Mouse (Mus musculus) midbrain, embryonic 10.5 days (tissue): ENCODE data around the gene Cd52. TPM values are rescaled to one million over a fixed set of nuclear protein-coding genes. Genes with fewer than 3 reads are reported as not detected.

Source experiments
- DNase-seq: peaks from one replicate; pipeline ENCODE4 v3.0.0-alpha.2; 2017; ENCODE audit warnings: low spot score
- H3K27ac ChIP-seq: fragments of 300-500 bp; sonication (generic); replicated peaks from 2 replicates; pipeline ENCODE4 v1.5.1; 2016; ENCODE audit warnings: mild to moderate bottlenecking
- H3K27me3 ChIP-seq: fragments of 300-500 bp; sonication (generic); 2 replicates; pipeline ENCODE4 v1.6.1; 2016; ENCODE audit warnings: low read depth, mild to moderate bottlenecking; ENCODE audit not compliant: poor library complexity, severe bottlenecking
- H3K36me3 ChIP-seq: fragments of 300-500 bp; sonication (generic); 2 replicates; pipeline ENCODE4 v1.6.1; 2016; ENCODE audit warnings: mild to moderate bottlenecking, moderate library complexity
- H3K4me1 ChIP-seq: fragments of 300-500 bp; sonication (generic); 2 replicates; pipeline ENCODE4 v1.6.1; 2016
- H3K4me3 ChIP-seq: fragments of 300-500 bp; sonication (generic); 2 replicates; pipeline ENCODE4 v1.5.1; 2016; ENCODE audit warnings: mild to moderate bottlenecking, moderate library complexity
- H3K9me3 ChIP-seq: fragments of 300-500 bp; sonication (generic); replicated peaks from 2 replicates; pipeline ENCODE4 v1.6.1; 2016; ENCODE audit warnings: mild to moderate bottlenecking
- WGBS: fragments of 180-500 bp; shearing (Covaris S2); methylation state at CpG from one replicate; pipeline ENCODE4 v1.1.7; 2016; 5-methylcytosine and 5-hydroxymethylcytosine counted together
- polyA plus RNA-seq: library from polyadenylated mRNA; unstranded; fragments of >200 nt; fragmentation: Nextera tagmentation; extraction: Ambion mirVana; gene quantifications from 2 replicates; pipeline ENCODE4 v1.2.1, GENCODE M21; 2016

Cd52 gene
- polyA plus RNA-seq, 1 experiment from 2014 or later: 5.1 TPM

DNA sequence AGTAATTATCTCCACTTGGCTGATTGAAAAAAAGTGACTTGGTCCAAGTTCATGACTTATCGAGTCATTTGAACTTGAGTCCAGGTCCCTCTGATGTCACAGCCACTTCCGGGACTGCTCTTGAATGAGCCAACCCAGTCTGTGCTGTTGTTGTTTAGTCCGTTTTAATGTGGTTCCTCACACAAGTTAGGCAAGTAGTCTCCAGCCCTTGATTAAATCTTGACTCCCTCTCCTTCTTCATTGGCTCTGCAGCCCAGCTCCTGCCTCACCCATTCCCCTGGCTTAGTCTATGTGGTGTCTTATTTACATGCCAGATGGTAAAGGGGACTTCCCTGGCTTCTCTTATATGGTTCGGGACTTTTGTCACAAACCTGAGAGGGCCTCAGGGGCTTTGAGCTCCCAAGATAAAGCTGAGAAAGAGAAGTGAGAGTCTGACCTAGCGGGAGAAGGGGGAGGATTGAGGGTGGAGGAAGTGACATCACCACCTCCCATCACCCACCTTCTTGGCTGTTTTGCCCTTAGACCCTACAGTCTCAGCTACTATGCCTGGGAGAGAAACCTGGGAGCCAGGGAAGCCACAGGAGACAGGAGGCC is 2.2 kb upstream of the Cd52 start:
- H3K27ac ChIP-seq: no peak overlapping the region
- whole genome bisulfite sequencing: 74% methylated on average over 5 of the region's 5 CpGs
- H3K27me3 ChIP-seq: no peaks in the 10 kb centered on the region
- H3K4me3 ChIP-seq: no peak overlapping the region
- no peaks in the 10 kb centered on the region for H3K36me3 ChIP-seq
- H3K4me1 ChIP-seq: no peaks in the 10 kb centered on the region
- DNase-seq: no peak
- no peaks in the 10 kb centered on the region for H3K9me3 ChIP-seq

DNA sequence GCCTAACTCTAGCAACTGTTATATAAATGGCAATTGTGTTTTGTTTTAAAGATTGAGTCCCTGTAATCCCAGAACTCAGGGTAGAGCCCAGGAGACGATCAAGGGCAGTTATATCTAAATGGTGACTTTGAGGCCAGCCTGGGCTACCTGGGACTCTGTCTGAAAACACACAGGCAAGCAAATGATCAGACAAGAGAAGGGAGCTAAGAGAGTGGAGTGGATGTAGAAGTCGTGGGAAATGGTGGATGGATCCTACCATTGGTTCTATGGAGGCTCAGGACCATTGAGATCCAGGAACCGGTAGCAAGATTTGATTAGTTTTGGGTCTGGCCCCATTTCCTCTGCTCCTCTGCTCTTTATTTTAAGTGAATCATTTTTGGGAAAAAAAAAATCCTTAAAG is 1.2 kb upstream of the Cd52 start:
- H3K27ac ChIP-seq: no peak overlapping the region
- H3K4me1 ChIP-seq: no peaks in the 10 kb centered on the region
- no peaks in the 10 kb centered on the region for H3K36me3 ChIP-seq
- no peaks in the 10 kb centered on the region for H3K9me3 ChIP-seq
- no peaks in the 10 kb centered on the region for H3K27me3 ChIP-seq
- WGBS: 89% methylated on average over 3 of the region's 3 CpGs
- no peak overlapping the region for H3K4me3 ChIP-seq
- DNase-seq: no peak

DNA sequence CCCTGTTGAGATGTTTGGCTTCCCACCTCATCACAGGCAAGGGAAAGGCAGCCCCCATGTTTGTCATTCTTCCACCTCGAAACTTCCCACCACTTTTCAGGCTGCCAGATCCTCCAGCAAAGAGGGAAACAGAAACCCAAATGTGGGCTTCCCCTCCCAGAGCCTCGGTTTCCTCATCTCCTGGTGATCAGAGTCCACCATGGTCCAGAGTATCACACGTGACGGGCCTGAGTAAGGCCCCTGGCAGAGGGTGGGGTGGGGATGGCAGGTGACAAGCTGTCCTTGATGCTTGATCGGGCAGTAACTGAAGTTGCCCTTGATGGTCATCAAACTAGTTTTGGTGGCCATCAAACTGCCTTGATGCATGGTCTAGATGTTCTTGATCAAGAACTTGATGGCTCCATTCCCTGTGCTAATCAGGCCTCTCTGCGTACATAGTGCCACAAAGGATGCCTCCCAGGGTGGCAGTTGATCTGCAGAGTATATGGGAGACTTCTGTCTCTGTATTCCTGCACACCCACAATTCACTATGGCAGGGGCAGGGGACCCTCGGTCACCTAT is 798 bp downstream of the Cd52 start:
- 92% methylated on average over 7 of the region's 7 CpGs for WGBS
- Histone ChIP-seq H3K27me3 (no peaks in the 10 kb centered on the region), H3K27ac (no peak overlapping the region), H3K36me3 (no peaks in the 10 kb centered on the region), H3K4me3 (no peak overlapping the region), H3K4me1 (no peaks in the 10 kb centered on the region), H3K9me3 (no peaks in the 10 kb centered on the region)
- DNase-seq: no peak

DNA sequence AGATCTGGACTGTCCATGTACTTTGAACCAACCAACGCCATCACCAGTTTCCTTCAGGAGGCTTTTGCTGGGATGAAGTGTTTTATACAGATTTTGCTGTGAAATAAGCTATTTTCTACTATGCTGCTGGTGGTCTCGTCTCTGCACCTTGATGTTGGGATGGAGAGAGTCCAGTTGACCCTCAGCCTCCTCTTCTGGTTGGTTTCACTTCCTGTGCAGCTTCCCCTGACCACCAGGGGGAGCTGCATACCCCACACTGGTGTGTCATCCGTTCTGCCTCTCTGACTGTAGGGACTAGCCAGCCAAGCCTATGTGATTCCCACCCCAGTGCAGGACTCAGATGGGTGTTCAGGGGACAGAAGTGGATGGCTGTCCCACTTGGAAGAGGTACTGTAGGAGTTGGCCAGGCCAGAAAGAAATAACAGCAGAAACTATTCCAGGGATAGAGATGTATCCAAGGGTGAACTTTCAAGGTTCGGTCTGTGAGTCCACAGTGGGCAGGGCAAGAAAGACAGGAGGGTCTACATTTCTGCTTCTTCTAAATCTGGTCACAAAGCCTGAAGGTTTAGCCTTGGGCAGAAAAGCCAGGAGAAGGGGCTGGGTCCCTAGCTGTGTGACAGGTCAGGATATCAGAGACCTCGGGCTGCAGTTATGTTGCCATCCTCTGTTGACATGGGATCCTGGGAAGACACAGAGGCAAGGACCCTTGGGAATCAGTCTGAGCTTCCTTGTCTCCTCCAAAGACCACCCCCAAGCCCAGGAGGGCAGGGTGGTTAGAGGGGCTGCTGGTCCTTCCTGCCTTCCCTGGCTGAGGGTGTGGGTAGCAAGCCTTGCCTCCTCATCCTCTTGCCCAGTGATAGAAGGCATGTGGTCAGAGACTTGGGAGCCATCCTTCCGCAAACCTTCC is 2.2 kb downstream of the Cd52 start:
- 70% methylated on average over 6 of the region's 6 CpGs for WGBS
- no peaks in the 10 kb centered on the region for H3K27me3 ChIP-seq
- H3K9me3 ChIP-seq: no peaks in the 10 kb centered on the region
- H3K36me3 ChIP-seq: no peaks in the 10 kb centered on the region
- H3K4me1 ChIP-seq: no peaks in the 10 kb centered on the region
- no peak overlapping the region for H3K27ac ChIP-seq
- H3K4me3 ChIP-seq: no peak overlapping the region
- peak; percentile 32 for DNase-seq

DNA sequence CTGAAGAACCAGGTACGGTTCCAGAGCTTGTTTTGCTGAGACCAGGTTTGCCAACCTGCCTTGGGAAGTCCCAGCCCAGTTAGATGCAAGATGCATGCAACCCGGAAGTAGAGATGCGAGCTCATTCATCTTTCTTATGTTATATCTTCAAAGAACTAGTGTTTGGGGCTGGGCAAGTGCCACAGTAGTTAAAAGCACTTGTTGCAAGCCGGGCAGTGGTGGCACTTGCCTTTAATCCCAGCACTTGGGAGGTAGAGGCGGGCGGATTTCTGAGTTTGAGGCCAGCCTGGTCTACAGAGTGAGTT is 3.7 kb downstream of the Cd52 start:
- no peaks in the 10 kb centered on the region for H3K27me3 ChIP-seq
- no peak overlapping the region for H3K4me3 ChIP-seq
- 90% methylated on average over 6 of the region's 6 CpGs for WGBS
- 0 out of 2 replicates have a peak, but pooled peaks cover 4% of the 10 kb centered on the region for H3K4me1 ChIP-seq
- no peak for DNase-seq
- H3K9me3 ChIP-seq: no peaks in the 10 kb centered on the region
- no peak overlapping the region for H3K27ac ChIP-seq
- H3K36me3 ChIP-seq: no peaks in the 10 kb centered on the region

DNA sequence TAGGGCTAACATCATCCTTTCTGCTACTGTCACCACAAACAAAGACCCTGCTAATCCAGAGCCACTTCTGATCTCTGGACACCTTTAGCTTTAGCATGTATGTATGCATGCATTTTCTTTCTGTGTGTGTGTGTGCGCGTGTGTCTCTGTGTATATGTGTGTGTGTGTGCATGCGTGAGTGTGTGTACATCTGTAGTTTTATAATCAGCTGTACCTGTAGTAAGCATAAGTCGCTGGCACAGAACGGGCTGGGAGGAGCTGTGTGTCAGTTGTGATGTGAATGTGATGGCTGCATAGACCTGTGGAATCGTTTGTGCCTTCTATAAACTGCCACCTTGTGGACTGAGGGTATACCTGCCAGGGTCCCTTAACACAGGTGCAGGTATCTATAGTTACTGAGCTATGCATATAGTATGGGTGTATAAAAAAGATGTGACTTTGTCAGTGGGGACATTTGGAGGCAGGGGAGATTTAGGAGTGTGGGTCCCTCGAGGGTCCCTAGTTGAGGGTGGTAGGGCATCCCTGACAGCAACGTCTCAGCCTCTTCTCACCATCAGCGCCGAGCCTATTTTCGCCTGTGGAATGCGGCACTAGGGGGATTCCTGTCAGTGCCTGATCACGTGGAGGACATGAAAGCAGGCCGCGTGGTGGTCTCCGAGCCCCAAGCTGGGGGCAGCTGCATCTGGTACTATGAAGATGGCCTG is 4.2 kb downstream of the Cd52 start:
- Histone ChIP-seq H3K27me3 (no peaks in the 10 kb centered on the region), H3K27ac (no peak overlapping the region), H3K36me3 (no peaks in the 10 kb centered on the region), H3K9me3 (no peaks in the 10 kb centered on the region), H3K4me1 (0 out of 2 replicates have a peak, but pooled peaks cover 4% of the 10 kb centered on the region), H3K4me3 (no peak overlapping the region)
- DNase-seq: no peak
- whole genome bisulfite sequencing: 88% methylated on average over 16 of the region's 16 CpGs

DNA sequence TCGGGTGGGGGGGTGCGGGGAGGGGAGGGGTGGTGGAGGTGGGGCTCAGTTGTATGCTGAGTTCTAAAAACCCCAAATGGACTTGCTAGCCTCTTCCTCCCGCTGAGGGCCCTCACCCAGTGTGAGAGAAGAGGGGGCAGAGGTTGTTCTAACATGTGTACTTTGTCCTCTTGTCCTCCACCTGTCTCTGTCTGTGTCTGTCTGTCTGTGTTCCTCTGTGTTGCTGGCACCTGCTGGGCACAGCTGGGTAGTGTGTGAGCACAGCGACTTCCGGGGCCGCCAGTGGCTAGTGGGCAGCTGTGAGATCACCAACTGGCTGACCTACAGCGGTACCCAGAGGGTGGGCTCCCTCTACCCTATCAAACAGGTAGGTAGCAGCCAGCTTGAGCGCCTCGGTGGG is 5.9 kb downstream of the Cd52 start:
- 0 out of 2 replicates have a peak, but pooled peaks cover 4% of the 10 kb centered on the region for H3K4me1 ChIP-seq
- no peak for DNase-seq
- no peak overlapping the region for H3K27ac ChIP-seq
- no peaks in the 10 kb centered on the region for H3K36me3 ChIP-seq
- H3K9me3 ChIP-seq: no peaks in the 10 kb centered on the region
- no peaks in the 10 kb centered on the region for H3K27me3 ChIP-seq
- WGBS: 81% methylated on average over 9 of the region's 9 CpGs
- no peak overlapping the region for H3K4me3 ChIP-seq

DNA sequence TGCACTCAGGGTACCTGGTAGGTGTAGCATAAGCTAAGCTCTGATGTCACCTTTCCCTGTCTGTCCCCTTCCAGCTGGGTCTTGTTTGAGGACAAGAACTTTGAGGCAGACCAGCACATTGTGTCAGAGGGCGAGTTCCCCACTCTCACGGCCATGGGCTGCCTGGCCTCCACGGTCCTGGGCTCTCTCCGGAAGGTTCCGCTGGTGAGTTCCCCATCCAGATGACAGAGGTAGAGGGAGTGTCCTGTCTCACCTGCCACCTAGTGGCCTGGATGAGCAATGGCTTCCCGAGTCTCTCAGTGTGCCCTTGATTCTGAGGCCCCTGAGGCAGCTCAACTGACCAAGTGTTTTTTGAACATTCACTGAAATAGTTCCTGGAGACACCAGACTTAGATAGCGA is 7.5 kb downstream of the Cd52 start:
- Histone ChIP-seq H3K36me3 (no peaks in the 10 kb centered on the region), H3K4me1 (peaks cover 9% of the 10 kb centered on the region), H3K27ac (no peak overlapping the region), H3K4me3 (no peak overlapping the region), H3K9me3 (no peaks in the 10 kb centered on the region), H3K27me3 (peaks cover 8% of the 10 kb centered on the region)
- peak; percentile 53 for DNase-seq
- 51% methylated on average over 7 of the region's 7 CpGs for whole genome bisulfite sequencing

DNA sequence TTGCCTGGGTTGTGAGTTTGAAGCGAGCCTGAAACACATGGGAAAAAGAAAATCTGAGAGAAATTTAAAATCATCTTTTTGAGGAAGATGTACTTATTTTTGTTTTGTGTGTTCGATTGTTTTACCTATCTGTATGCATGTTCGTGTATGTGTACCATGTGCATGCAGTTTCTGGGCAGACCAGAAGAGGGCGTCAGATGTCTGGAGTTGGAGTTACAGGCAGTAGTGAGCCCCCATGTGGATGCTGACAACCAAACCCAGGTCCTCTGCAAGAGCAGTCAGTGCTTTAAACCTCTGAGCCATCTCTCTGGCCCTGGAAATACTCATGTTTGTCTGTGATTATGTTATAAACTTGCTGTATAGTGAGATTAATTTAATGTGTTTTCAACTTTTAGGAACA is 9.9 kb downstream of the Cd52 start:
- no peaks in the 10 kb centered on the region for H3K9me3 ChIP-seq
- H3K36me3 ChIP-seq: no peaks in the 10 kb centered on the region
- 83% methylated on average over 4 of the region's 4 CpGs for WGBS
- no peak overlapping the region for H3K4me3 ChIP-seq
- peaks cover 31% of the 10 kb centered on the region for H3K27me3 ChIP-seq
- no peak overlapping the region for H3K27ac ChIP-seq
- peaks cover 22% of the 10 kb centered on the region for H3K4me1 ChIP-seq
- no peak for DNase-seq

DNA sequence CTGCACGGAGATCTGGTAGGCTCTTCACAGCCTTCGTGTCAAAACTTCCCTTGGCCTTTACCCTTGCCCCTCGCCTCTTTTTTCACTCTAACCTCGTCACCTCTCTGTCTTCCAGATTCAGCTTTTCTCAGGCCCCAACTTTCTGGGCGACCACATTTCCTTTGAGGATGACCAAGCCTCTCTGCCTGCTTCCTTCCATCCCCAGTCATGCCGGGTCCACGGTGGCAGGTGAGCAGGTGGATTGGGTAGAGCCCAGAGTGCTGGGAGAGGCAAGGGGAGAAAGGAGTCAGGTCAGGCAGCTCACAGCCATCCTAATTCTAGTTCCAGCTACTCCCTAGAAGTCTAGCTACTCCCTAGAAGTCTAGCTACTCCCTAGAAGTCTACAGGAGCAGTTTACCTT is 12.4 kb downstream of the Cd52 start:
- Histone ChIP-seq H3K27me3 (peaks cover 38% of the 10 kb centered on the region), H3K4me3 (peak overlapping the region; percentile 60), H3K27ac (no peak overlapping the region), H3K36me3 (no peaks in the 10 kb centered on the region), H3K9me3 (no peaks in the 10 kb centered on the region), H3K4me1 (peaks cover 31% of the 10 kb centered on the region)
- WGBS: 18% methylated on average over 7 of the region's 7 CpGs
- DNase-seq: no peak

DNA sequence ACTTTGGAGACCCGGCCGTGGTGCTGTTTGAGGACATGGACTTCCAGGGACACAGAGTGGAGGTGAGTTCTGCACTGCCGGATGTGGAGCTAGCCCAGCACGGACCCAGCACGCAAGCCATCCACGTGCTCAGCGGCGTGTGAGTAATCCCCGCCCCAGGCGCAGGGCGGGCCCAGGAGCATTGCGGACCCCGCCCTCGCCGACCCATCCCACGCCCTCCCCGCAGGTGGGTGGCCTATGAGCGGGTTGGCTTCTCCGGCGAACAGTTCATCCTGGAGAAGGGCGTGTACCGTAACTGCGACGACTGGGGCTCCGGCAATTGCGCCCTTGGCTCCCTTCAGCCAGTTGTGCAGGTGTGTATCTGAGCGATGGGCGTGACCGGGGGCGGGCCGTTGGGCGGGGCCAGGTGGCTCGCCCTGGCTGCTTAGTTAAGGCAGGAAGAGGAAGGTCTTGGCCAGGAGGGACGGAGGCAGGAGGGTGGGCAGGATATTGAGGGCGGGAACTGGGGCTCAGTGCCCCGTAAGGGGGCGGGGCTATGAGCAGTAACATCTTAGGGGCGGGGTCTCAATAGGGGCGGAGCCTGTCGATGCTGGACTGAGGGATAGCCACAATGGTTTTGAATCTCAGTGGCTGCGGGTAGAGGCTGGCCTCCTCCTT is 13.0 kb downstream of the Cd52 start:
- Histone ChIP-seq H3K27ac (peak overlapping the region; percentile 9; the same call in 1 of the 2 replicates), H3K4me3 (peak overlapping the region; percentile 60), H3K36me3 (no peaks in the 10 kb centered on the region), H3K4me1 (peaks cover 28% of the 10 kb centered on the region), H3K27me3 (peaks cover 38% of the 10 kb centered on the region), H3K9me3 (no peaks in the 10 kb centered on the region)
- under 1% methylated on average over 41 of the region's 41 CpGs for WGBS
- DNase-seq: peak; percentile 70

DNA sequence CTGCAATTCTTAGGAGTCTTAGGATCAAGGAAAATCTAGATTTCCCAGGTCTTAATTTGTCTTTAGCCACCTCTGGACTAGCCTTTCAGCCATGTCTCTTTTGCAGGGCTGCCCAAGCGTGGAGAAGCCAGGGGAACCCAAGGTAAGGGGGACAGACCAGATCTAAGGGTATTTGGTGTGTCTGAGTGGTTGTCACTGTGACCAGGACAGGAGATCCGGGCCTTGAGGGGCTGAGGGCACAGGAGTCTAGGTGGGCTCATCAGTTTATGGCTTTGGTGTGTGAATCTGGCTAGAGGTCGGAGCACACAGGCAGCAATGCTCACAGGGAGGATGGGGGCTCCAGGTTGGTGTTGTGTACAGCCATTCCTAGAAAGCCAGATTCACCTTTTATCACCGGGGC is 14.2 kb downstream of the Cd52 start:
- Histone ChIP-seq H3K4me3 (no peak overlapping the region), H3K4me1 (peaks cover 28% of the 10 kb centered on the region), H3K36me3 (no peaks in the 10 kb centered on the region), H3K27me3 (peaks cover 38% of the 10 kb centered on the region), H3K9me3 (no peaks in the 10 kb centered on the region), H3K27ac (no peak overlapping the region)
- whole genome bisulfite sequencing: 81% methylated on average over 4 of the region's 4 CpGs
- no peak for DNase-seq
